Mouse (Mus musculus): ENCODE results near the gene Fbxl16. TPM values are rescaled to one million over a fixed set of nuclear protein-coding genes. Genes with fewer than 3 reads are reported as not detected.

Gene Fbxl16
- polyA plus RNA-seq, 1 experiment from 2014 or later: 35.3 TPM

- no peaks in the 10 kb centered on the region for H3K27me3 ChIP-seq
- no peaks in the 10 kb centered on the region for H3K9me3 ChIP-seq
- peaks cover 21% of the 10 kb centered on the region for H3K4me1 ChIP-seq
- peak overlapping the region; percentile 71 for H3K9ac ChIP-seq (replicated peaks)
- H3K27ac ChIP-seq (replicated peaks): no peak overlapping the region
- peaks cover 39% of the 10 kb centered on the region for H3K36me3 ChIP-seq
- 80% methylated on average over 15 of the region's 15 CpGs for WGBS
- no peak for ATAC-seq (replicated peaks)
- peak overlapping the region; percentile 63 for H3K4me2 ChIP-seq (replicated peaks)
- H3K4me3 ChIP-seq: peak overlapping the region; percentile 68
These were observed 24.9 kb upstream of the Fbxl16 start for GRCm38 (mm10) chr17:25783861-25784574.

- ATAC-seq (replicated peaks): peak; percentile 82
- H3K4me2 ChIP-seq (replicated peaks): peak within 1 kb of the TSS; percentile 63
- peaks cover 38% of the 10 kb centered on the region for H3K36me3 ChIP-seq
- H3K27me3 ChIP-seq: no peaks in the 10 kb centered on the region
- H3K4me1 ChIP-seq: peaks cover 21% of the 10 kb centered on the region
- H3K9me3 ChIP-seq: no peaks in the 10 kb centered on the region
- peak within 1 kb of the TSS; percentile 71 for H3K9ac ChIP-seq (replicated peaks)
- peak within 1 kb of the TSS; percentile 88 for H3K27ac ChIP-seq (replicated peaks)
- H3K4me3 ChIP-seq: peak within 1 kb of the TSS; percentile 68
- under 1% methylated on average over 23 of the region's 23 CpGs for WGBS
These were observed 23.6 kb upstream of the Fbxl16 start, which contains the start of gene Haghl for GRCm38 (mm10) chr17:25785281-25785745. Haghl (minus strand) TSS chr17:25785673.

- WGBS: 86% methylated on average over 3 of the region's 3 CpGs
- no peak for ATAC-seq (replicated peaks)
- Histone ChIP-seq H3K4me2 (replicated peaks) (peak within 1 kb of the TSS; percentile 63), H3K4me1 (peaks cover 29% of the 10 kb centered on the region), H3K36me3 (peaks cover 28% of the 10 kb centered on the region), H3K27me3 (no peaks in the 10 kb centered on the region), H3K9ac (replicated peaks) (peak within 1 kb of the TSS; percentile 71), H3K27ac (replicated peaks) (peak within 1 kb of the TSS; percentile 88), H3K4me3 (peak within 1 kb of the TSS; percentile 68), H3K9me3 (no peaks in the 10 kb centered on the region)
These were observed 22.6 kb upstream of the Fbxl16 start, which contains the start of gene Ccdc78 for GRCm38 (mm10) chr17:25786280-25786679. Ccdc78 (plus strand) TSS chr17:25786580.

GRCm38 (mm10) chr17:25786781-25787504 is 21.9 kb upstream of the Fbxl16 start:
- no peak overlapping the region for H3K9ac ChIP-seq (replicated peaks)

GRCm38 (mm10) chr17:25791320-25791842 is 17.5 kb upstream of the Fbxl16 start:
- whole genome bisulfite sequencing: 23% methylated on average over 19 of the region's 19 CpGs
- Histone ChIP-seq H3K27me3 (no peaks in the 10 kb centered on the region), H3K4me2 (replicated peaks) (peak overlapping the region; percentile 93), H3K9ac (replicated peaks) (peak overlapping the region; percentile 83), H3K9me3 (no peaks in the 10 kb centered on the region), H3K36me3 (0 out of 2 replicates have a peak, but pooled peaks cover 7% of the 10 kb centered on the region), H3K27ac (replicated peaks) (peak overlapping the region; percentile 95), H3K4me1 (peaks cover 53% of the 10 kb centered on the region), H3K4me3 (peak overlapping the region; percentile 92)
- ATAC-seq (replicated peaks): no peak; the same call in 1 of the 2 replicates

More at GRCm38 (mm10) chr17:25786781-25787504, 21.9 kb upstream of the Fbxl16 start:
- Histone ChIP-seq H3K4me1 (peaks cover 34% of the 10 kb centered on the region), H3K36me3 (peaks cover 22% of the 10 kb centered on the region), H3K27ac (replicated peaks) (no peak overlapping the region), H3K27me3 (no peaks in the 10 kb centered on the region), H3K4me3 (no peak overlapping the region), H3K4me2 (replicated peaks) (no peak overlapping the region), H3K9me3 (no peaks in the 10 kb centered on the region)
- WGBS: 90% methylated on average over 9 of the region's 9 CpGs
- ATAC-seq (replicated peaks): no peak

- peak overlapping the region; percentile 93 for H3K4me2 ChIP-seq (replicated peaks)
- 0 out of 2 replicates have a peak, but pooled peaks cover 7% of the 10 kb centered on the region for H3K36me3 ChIP-seq
- 0 out of 2 replicates have a peak, but pooled peaks cover 4% of the 10 kb centered on the region for H3K27me3 ChIP-seq
- H3K4me3 ChIP-seq: peak overlapping the region; percentile 92
- H3K9ac ChIP-seq (replicated peaks): peak overlapping the region; percentile 83
- ATAC-seq (replicated peaks): peak; percentile 72
- H3K27ac ChIP-seq (replicated peaks): peak overlapping the region; percentile 95
- under 1% methylated on average over 45 of the region's 45 CpGs for WGBS
- H3K9me3 ChIP-seq: no peaks in the 10 kb centered on the region
- H3K4me1 ChIP-seq: peaks cover 59% of the 10 kb centered on the region
These were observed 16.9 kb upstream of the Fbxl16 start for GRCm38 (mm10) chr17:25791843-25792527.

GRCm38 (mm10) chr17:25792615-25793014 is 16.3 kb upstream of the Fbxl16 start, which contains the start of gene Fam173a:
Fam173a (minus strand) TSS chr17:25792901.
- ATAC-seq (replicated peaks): peak; percentile 41
- peak within 1 kb of the TSS; percentile 83 for H3K9ac ChIP-seq (replicated peaks)
- H3K9me3 ChIP-seq: no peaks in the 10 kb centered on the region
- H3K4me1 ChIP-seq: peaks cover 65% of the 10 kb centered on the region
- H3K27ac ChIP-seq (replicated peaks): peak within 1 kb of the TSS; percentile 95
- H3K27me3 ChIP-seq: 0 out of 2 replicates have a peak, but pooled peaks cover 4% of the 10 kb centered on the region
- WGBS: 0% methylated on average over 14 of the region's 14 CpGs
- H3K36me3 ChIP-seq: 0 out of 2 replicates have a peak, but pooled peaks cover 7% of the 10 kb centered on the region
- peak within 1 kb of the TSS; percentile 93 for H3K4me2 ChIP-seq (replicated peaks)
- H3K4me3 ChIP-seq: peak within 1 kb of the TSS; percentile 92

- Histone ChIP-seq H3K27ac (replicated peaks) (peak overlapping the region; percentile 95), H3K9ac (replicated peaks) (no peak overlapping the region), H3K9me3 (no peaks in the 10 kb centered on the region), H3K4me2 (replicated peaks) (peak overlapping the region; percentile 86; the same call in 1 of the 2 replicates), H3K4me1 (peaks cover 66% of the 10 kb centered on the region), H3K27me3 (0 out of 2 replicates have a peak, but pooled peaks cover 4% of the 10 kb centered on the region), H3K36me3 (0 out of 2 replicates have a peak, but pooled peaks cover 6% of the 10 kb centered on the region), H3K4me3 (no peak overlapping the region)
- 8% methylated on average over 13 of the region's 13 CpGs for WGBS
- ATAC-seq (replicated peaks): no peak
These were observed 14.7 kb upstream of the Fbxl16 start for GRCm38 (mm10) chr17:25794197-25794596.

- Histone ChIP-seq H3K27ac (replicated peaks) (peak overlapping the region; percentile 35; the same call in 1 of the 2 replicates), H3K36me3 (no peaks in the 10 kb centered on the region), H3K27me3 (0 out of 2 replicates have a peak, but pooled peaks cover 4% of the 10 kb centered on the region), H3K9me3 (no peaks in the 10 kb centered on the region), H3K4me3 (no peak overlapping the region), H3K4me1 (peaks cover 66% of the 10 kb centered on the region), H3K4me2 (replicated peaks) (peak overlapping the region; percentile 86), H3K9ac (replicated peaks) (no peak overlapping the region)
- 46% methylated on average over 17 of the region's 17 CpGs for WGBS
- no peak for ATAC-seq (replicated peaks)
These were observed 13.9 kb upstream of the Fbxl16 start for GRCm38 (mm10) chr17:25794998-25795397.

- 6% methylated on average over 6 of the region's 6 CpGs for WGBS
- Histone ChIP-seq H3K4me3 (peak within 1 kb of the TSS; percentile 63), H3K9me3 (no peaks in the 10 kb centered on the region), H3K4me2 (replicated peaks) (peak within 1 kb of the TSS; percentile 86), H3K4me1 (peaks cover 64% of the 10 kb centered on the region), H3K27ac (replicated peaks) (peak within 1 kb of the TSS; percentile 40), H3K36me3 (no peaks in the 10 kb centered on the region), H3K9ac (replicated peaks) (peak within 1 kb of the TSS; percentile 44), H3K27me3 (0 out of 2 replicates have a peak, but pooled peaks cover 4% of the 10 kb centered on the region)
- ATAC-seq (replicated peaks): no peak
These were observed 13.2 kb upstream of the Fbxl16 start, which contains the start of gene AC134908.4 for GRCm38 (mm10) chr17:25795609-25796092. AC134908.4 (minus strand) TSS chr17:25795659.

Measured in forebrain, embryonic 15.5 days (tissue).